Mouse (Mus musculus) frontal cortex, postnatal 14 days (tissue): ENCODE results near the gene Olfr675.
"Not testable (repeated sequence)": the region's sequence is repeated elsewhere in the genome, so short reads cannot be mapped to it uniquely, and the experiment has no call there.

Experiments used
- DNase-seq, 2 experiments: peaks; one replicate each; pipeline ENCODE4 v3.0.0; 2022; ENCODE audit warnings: low spot score in 2 of 2

Olfr675 gene

DNA sequence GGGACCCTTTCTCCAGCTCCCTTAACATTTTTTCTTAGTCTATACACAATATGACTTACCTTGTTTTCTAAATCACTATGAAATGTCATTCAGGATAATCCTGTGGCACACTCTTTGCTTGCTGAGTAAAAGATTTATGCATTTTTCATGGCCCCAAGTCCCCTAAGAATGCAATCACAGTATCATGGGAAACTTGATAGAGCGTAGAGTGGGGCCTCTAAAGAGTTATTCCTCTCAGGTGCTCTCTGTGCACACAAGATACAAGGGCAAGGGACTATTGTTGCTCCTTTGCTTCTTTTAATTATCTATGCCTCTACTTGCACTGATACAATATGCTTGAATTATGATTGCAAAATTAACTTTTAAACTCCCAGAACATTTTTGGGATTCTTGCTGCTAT is at the start of gene Olfr675:
TSS of gene Olfr675 (minus strand) at position 101 of the 400 bp plus-strand sequence.
- DNase-seq = no peak

DNA sequence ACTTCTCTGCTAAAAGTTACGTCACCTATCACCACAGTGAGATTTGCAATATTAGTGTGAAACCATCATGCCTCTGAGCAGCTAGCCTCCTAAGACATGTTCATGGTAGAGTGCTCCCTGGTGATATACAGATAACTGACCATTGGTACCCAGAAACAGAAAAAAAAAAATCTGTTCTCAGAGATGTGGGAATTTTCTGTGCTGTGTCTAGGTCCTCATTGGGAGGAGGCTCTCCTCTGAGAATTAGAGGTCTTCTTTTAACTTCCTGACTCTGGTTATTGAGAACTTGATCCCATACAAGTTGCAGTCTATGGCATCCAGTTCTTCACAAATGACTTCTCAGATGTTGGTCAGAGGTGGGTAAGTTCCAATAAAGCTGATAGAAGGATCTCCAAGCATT is 35.9 kb upstream of the Olfr675 start, which contains the start of gene Olfr678:
TSS of gene Olfr678 (plus strand) at position 301 of the 400 bp plus-strand sequence.
- no peak for DNase-seq

DNA sequence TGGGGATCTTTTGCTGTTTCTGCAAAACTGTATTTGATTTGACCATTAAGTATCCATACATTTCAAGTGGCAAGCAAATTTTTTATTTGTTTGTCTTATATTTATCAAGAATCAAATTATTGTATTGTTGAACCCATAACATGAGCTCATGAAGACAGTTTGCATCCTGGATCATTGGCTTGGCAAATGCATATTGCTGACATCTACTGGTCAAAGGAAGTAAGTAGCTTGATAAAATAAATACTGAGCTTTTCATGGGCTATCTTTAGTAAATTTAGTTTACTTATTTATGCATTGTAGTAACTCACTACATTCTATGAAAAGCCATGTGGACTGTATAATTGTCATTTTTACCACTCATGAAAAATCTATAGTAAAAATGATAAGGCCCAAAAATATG is 30.7 kb upstream of the Olfr675 start:
- DNase-seq = no peak

DNA sequence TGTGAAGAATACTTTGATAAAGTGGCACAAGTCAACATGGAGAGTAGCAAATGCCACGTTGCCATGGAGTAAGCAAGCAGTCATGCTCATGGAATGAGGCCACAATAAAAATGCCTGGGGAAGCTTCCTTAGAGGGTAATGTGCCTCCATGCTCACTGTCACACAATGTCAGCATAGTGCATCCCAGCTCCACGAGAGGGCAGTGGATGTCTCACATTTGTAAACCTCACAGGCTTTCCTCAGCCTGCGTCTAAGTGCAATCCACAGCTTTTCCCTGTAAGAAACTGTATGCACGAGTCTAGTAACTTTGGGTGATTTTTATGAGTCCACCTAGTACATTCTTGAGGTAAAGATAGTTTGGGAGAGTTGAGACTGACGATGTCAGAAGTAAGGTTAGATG is 5.6 kb upstream of the Olfr675 start:
- not testable (repeated sequence) for DNase-seq

DNA sequence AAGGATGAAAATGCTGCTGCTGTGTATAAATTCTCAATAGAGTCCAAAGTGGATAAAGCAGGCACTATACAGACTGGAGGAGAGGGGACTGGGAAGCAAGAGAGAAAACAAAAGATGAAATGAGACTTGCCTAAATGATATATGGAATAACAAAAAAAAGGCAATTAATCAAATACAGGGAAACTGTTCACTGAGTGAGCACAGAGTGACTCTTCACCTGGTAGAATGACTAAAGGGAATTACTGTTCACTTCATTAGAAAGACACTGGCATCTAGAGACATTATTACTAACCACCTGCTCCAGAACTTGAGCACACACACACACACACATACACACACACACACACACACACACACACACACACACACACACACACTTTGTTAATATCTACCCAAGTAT is 4.1 kb upstream of the Olfr675 start, which contains the start of gene Olfr676:
TSS of gene Olfr676 (plus strand) at position 301 of the 400 bp plus-strand sequence.
- DNase-seq = no peak

DNA sequence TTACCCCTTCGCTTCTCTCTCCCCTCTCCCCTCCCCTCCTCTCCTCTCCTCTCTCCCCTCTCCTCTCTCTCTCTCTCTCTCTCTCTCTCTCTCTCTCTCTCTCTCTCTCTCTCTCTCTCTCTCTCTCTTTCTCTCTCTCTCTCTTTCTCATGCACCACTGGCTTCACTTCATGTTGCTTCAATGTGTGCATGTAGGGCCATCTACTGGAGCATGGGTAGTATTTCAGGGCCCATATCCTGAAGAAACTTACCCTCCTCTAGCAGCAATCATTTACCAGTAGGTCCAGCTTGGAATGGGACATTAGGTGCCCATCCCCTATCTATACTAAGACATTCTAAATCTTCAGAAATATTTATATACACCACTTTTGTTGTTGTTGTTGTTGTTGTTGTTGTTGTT is 5.7 kb downstream of the Olfr675 start:
- no peak for DNase-seq

DNA sequence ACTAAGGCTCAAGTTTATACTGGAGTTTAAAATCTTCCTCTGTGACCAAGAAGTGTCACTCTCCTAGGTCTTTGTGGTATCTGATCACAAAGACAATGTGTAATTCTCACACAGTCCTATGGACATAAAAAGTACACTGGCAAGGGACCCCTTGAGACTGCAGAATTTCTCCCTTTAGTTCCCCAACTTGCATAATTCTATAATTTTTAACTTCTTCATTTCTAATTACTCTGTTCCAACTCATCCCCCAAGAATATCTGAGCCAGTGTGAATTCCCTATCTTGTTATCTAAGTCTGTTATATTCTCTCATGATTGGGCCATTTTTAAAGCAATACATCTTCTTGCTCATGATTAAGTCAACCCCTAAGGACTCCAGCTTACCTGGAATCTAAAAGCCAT is 26.3 kb downstream of the Olfr675 start, which contains the start of gene Olfr672:
TSS of gene Olfr672 (minus strand) at position 101 of the 400 bp plus-strand sequence.
- no peak for DNase-seq

DNA sequence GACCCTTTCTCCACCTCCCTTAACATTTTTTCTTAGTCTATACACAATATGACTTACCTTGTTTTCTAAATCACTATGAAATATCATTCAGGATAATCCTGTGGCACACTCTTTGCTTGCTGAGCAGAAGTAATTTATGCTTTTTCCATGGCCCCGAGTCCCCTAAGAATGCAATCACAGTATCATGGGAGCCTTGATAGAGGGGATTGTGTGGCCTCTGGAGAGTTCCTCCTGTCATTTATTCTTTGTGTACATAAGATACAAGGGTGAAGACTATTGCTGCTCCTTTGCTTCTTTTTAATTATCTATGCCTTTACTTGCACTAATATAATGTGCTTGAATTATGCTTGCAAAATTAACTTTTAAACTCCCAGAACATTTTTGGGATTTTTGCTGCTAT is 49.2 kb downstream of the Olfr675 start, which contains the start of gene Olfr671:
TSS of gene Olfr671 (minus strand) at position 101 of the 400 bp plus-strand sequence.
- no peak for DNase-seq

DNA sequence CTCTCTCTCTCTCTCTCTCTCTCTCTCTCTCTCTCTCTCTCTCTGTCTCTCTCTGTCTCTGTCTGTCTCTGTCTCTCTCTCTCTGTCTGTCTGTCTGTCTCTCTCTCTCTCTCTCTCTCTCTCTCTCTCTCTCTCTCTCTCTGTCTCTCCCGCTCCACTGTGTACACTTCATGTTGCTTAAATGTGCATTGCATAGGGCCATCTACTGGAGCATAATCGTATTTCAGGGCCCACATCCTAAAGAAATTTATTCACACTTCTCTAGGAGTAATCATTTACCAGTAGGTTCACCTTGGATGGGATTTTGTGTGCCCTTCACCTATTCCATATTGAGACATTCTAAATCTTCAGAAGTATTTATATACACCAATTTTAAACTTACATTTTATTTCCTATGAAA is 55.8 kb downstream of the Olfr675 start:
- DNase-seq = not testable (repeated sequence)
